Mouse (Mus musculus) ES-E14 (cell line): ENCODE results near the gene Slc1a4. TPM values are rescaled to one million over a fixed set of nuclear protein-coding genes. Genes with fewer than 3 reads are reported as not detected.

Experiments used
- DNase-seq: peaks from one replicate; pipeline ENCODE4 v3.0.0-alpha.2; 2013; ENCODE audit warnings: low read depth, low spot score
- H3K27ac ChIP-seq: 2 replicates; pipeline ENCODE4 v1.5.1; 2012; ENCODE audit warnings: low read depth, mild to moderate bottlenecking, low read length, moderate library complexity, mixed read lengths; ENCODE audit not compliant: poor library complexity, insufficient read depth, severe bottlenecking
- H3K36me3 ChIP-seq: 2 replicates; pipeline ENCODE4 v1.6.1; 2012; ENCODE audit warnings: mild to moderate bottlenecking, low read length, moderate library complexity, mixed read lengths; ENCODE audit not compliant: control insufficient read depth, poor library complexity, insufficient read depth, severe bottlenecking
- H3K4me1 ChIP-seq, 2 experiments: fragments of 150-350 bp in 1 of 2; sonication (generic) in 1 of 2; 2 replicates each; pipeline ENCODE4 v1.6.1; 2012; ENCODE audit warnings: low read length in 2 of 2, mild to moderate bottlenecking in 1 of 2, mixed read lengths in 1 of 2; ENCODE audit not compliant: control insufficient read depth in 2 of 2, insufficient read depth in 2 of 2, poor library complexity in 1 of 2
- H3K4me3 ChIP-seq, 2 experiments: fragments of 150-350 bp in 1 of 2; sonication (generic) in 1 of 2; 2 replicates each; pipeline ENCODE4 v1.5.1; 2012; ENCODE audit warnings: low read length in 2 of 2, low read depth in 1 of 2, mild to moderate bottlenecking in 1 of 2, mixed read lengths in 1 of 2; ENCODE audit not compliant: insufficient read depth in 1 of 2, poor library complexity in 1 of 2, severe bottlenecking in 1 of 2
- H3K9ac ChIP-seq: 2 replicates; pipeline ENCODE4 v1.6.1; 2012; ENCODE audit warnings: low read depth, mild to moderate bottlenecking, low read length, mixed read lengths; ENCODE audit not compliant: poor library complexity, insufficient read depth, severe bottlenecking
- H3K9me3 ChIP-seq: fragments of 150-350 bp; sonication (generic); 2 replicates; pipeline ENCODE4 v1.6.1; 2012; ENCODE audit warnings: low read depth, mild to moderate bottlenecking, low read length; ENCODE audit not compliant: control insufficient read depth, insufficient read depth
- CHD2 ChIP-seq: IDR thresholded peaks from 2 replicates; pipeline ENCODE4 v1.6.1; 2014; ENCODE audit warnings: mild to moderate bottlenecking, low read depth, low read length, inconsistent platforms
- HCFC1 ChIP-seq: IDR thresholded peaks from 2 replicates; pipeline ENCODE4 v1.6.1; 2012; ENCODE audit warnings: low read length, inconsistent platforms, borderline replicate concordance; ENCODE audit not compliant: insufficient read depth
- MAFK ChIP-seq: IDR thresholded peaks from 2 replicates; pipeline ENCODE4 v1.6.1; 2014; ENCODE audit warnings: mild to moderate bottlenecking, low read depth, low read length, inconsistent platforms; ENCODE audit not compliant: insufficient read depth
- ZC3H11A ChIP-seq: IDR thresholded peaks from 2 replicates; pipeline ENCODE4 v1.6.1; 2012; ENCODE audit warnings: low read depth, mild to moderate bottlenecking, inconsistent platforms, low read length, borderline replicate concordance
- ZNF384 ChIP-seq: IDR thresholded peaks from 2 replicates; pipeline ENCODE4 v1.6.1; 2012; ENCODE audit warnings: low read depth, low read length, inconsistent platforms
- in situ Hi-C, 2 experiments: fragments of 600-800 bp; cut with MboI; formaldehyde crosslinking; loops; one replicate each; pipeline ENCODE4 v1.15.1; 2025; ENCODE audit warnings: low sequenced_read_pairs in 2 of 2, inconsistent platforms in 1 of 2; ENCODE audit not compliant: unreplicated experiment in 2 of 2
- total RNA-seq: library from RNA; depleted of rRNA; stranded (reverse); fragments of 300-350 nt; gene quantifications from 2 replicates; pipeline ENCODE4 v1.2.3, GENCODE M21; 2012

The Slc1a4 gene
- total RNA-seq, 1 experiment: 35.2 TPM

GRCm38 (mm10) chr11:20329711-20330110 is 2.8 kb downstream of the Slc1a4 start:
- Histone ChIP-seq H3K4me3 (no peak overlapping the region), H3K9ac (no peak overlapping the region), H3K36me3 (no peaks in the 10 kb centered on the region), H3K27ac (no peak overlapping the region), H3K9me3 (no peaks in the 10 kb centered on the region), H3K4me1 (peaks cover 0 to 13% of the 10 kb centered on the region in 2 experiments; a peak in 2 of 4 replicates)
- in situ Hi-C loops: no loop called here
- TF ChIP-seq CHD2 (no peak), ZC3H11A (no peak), MAFK (no peak), ZNF384 (no peak), HCFC1 (no peak)
- DNase-seq: no peak

DNA sequence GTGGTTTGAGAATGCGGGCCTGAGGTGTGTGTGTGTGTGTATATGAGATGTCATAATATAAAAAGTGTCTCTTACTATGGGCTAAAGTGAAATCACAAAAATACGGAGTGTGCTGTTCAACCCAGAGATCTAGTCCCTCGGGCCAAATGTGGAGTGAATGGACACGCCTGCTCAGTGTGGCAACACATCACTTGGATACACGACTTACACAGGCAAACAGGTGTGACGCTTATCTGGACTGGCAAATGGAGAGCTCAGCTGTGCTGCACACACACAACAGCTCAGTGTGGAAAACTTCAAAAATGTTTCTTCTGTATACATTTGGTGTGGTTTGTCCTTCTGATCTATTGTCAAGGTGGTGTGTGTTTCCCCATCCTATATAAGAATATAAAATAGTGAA is 3.7 kb downstream of the Slc1a4 start:
- Histone ChIP-seq H3K27ac (no peak overlapping the region), H3K4me1 (peaks cover 0 to 9% of the 10 kb centered on the region in 2 experiments; a peak in 2 of 4 replicates), H3K9me3 (no peaks in the 10 kb centered on the region), H3K4me3 (no peak overlapping the region), H3K36me3 (no peaks in the 10 kb centered on the region), H3K9ac (no peak overlapping the region)
- TF ChIP-seq MAFK (no peak), ZNF384 (no peak), CHD2 (no peak), ZC3H11A (no peak), HCFC1 (no peak)
- in situ Hi-C loops: no loop called here
- no peak for DNase-seq

GRCm38 (mm10) chr11:20326328-20326995 is 6.1 kb downstream of the Slc1a4 start:
- Histone ChIP-seq H3K4me1 (peaks cover 4 to 15% of the 10 kb centered on the region in 2 experiments), H3K27ac (no peak overlapping the region), H3K9ac (no peak overlapping the region), H3K9me3 (no peaks in the 10 kb centered on the region), H3K36me3 (no peaks in the 10 kb centered on the region), H3K4me3 (no peak overlapping the region)
- no peak for DNase-seq
- TF ChIP-seq HCFC1: no peak
- TF ChIP-seq ZC3H11A: no peak
- no peak for TF ChIP-seq CHD2
- TF ChIP-seq MAFK: no peak
- TF ChIP-seq ZNF384: no peak
- in situ Hi-C loops: no loop called here

- in situ Hi-C loops: no loop called here
- Histone ChIP-seq H3K27ac (no peak overlapping the region), H3K9ac (no peak overlapping the region), H3K4me3 (no peak overlapping the region), H3K4me1 (peaks cover 13 to 25% of the 10 kb centered on the region in 2 experiments), H3K9me3 (no peaks in the 10 kb centered on the region), H3K36me3 (no peaks in the 10 kb centered on the region)
- no peak for DNase-seq
- no peak for TF ChIP-seq CHD2
Measured at GRCm38 (mm10) chr11:20325073-20325694, 7.3 kb downstream of the Slc1a4 start.
